Mouse (Mus musculus): ENCODE data around the gene St6gal1.

St6gal1 gene

DNA sequence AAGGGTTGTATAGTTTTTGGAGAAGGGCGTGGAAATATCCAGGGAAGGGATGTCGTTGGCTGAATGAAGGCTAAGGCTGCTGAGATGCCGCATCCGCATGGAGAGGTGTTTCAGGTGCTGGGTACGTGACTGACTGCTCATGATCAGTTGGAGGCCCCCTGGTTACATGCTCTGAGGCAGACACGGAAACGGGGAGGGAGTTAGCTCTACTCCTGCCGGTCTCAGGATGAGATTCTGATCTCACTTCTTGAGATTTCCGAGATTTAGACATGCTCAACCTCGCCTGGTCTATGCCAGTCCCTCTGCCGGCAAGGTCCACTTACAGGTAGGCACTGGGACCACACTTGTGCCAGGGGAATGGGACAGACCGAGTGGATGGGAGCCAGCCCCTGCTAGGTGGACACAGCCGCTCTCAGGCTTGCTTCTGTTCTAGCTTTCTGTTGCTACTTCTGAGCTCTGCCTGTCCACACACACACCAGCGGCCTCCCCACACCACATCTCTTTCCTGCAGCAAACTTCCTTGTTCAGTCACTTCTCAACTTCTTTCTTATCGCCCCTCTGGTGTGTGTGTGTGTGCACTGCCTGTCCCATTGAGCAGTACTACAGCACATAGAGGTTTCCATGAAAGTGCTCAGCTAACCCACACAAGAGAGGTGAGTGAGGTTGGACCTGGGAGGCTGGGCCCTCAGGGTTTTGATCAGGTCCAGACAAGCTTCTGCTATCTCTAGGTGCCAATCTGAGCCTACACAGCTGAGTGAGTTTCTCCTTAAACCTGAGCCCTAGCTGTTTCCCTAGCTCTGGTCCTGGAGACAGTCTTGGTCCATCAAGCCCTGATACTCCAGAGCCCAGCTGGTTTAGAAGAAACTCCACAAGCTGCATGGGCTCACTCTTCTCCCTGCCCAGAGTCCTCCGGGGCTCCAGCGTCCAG lies 44.8 kb downstream of the St6gal1 start:
- Histone ChIP-seq H3K27me3 (ENCODE audit: insufficient read depth, low read length) (peaks cover 9% of the 10 kb centered on the region; the same call in 1 of the 2 replicates), H3K4me3 (replicated peaks; ENCODE audit: low read length) (0 out of 2 replicates have a peak overlapping the region, but pooled peaks have one; percentile 23), H3K9me3 (ENCODE audit: low read length) (no peaks in the 10 kb centered on the region), H3K36me3 (ENCODE audit: insufficient read depth, low read length) (no peaks in the 10 kb centered on the region), H3K4me1 (replicated peaks; ENCODE audit: low read depth, low read length) (peaks cover 76% of the 10 kb centered on the region)
- TF ChIP-seq POU5F1 (IDR thresholded peaks at IDR 0.05; ENCODE audit: borderline replicate concordance, low read length), result no peak
- no peak for TF ChIP-seq NANOG (IDR thresholded peaks at IDR 0.05; ENCODE audit: borderline replicate concordance, low read length)
- TF ChIP-seq CTCF (conservative IDR thresholded peaks at IDR 0.05; ENCODE audit: low read length), result no peak

GRCm38 (mm10) chr16:23269984-23270912 lies 45.7 kb downstream of the St6gal1 start:
- H3K9me3 ChIP-seq (ENCODE audit: low read length), result no peaks in the 10 kb centered on the region
- TF ChIP-seq CTCF (conservative IDR thresholded peaks at IDR 0.05; ENCODE audit: low read length) (no peak), POU5F1 (IDR thresholded peaks at IDR 0.05; ENCODE audit: borderline replicate concordance, low read length) (no peak), NANOG (IDR thresholded peaks at IDR 0.05; ENCODE audit: borderline replicate concordance, low read length) (no peak)
- H3K4me1 ChIP-seq (replicated peaks; ENCODE audit: low read depth, low read length), result peaks cover 78% of the 10 kb centered on the region
- no peaks in the 10 kb centered on the region for H3K36me3 ChIP-seq (ENCODE audit: insufficient read depth, low read length)
- H3K27me3 ChIP-seq (ENCODE audit: insufficient read depth, low read length), result peaks cover 9% of the 10 kb centered on the region; the same call in 1 of the 2 replicates
- peak overlapping the region; percentile 23; the same call in 1 of the 2 replicates for H3K4me3 ChIP-seq (replicated peaks; ENCODE audit: low read length)

DNA sequence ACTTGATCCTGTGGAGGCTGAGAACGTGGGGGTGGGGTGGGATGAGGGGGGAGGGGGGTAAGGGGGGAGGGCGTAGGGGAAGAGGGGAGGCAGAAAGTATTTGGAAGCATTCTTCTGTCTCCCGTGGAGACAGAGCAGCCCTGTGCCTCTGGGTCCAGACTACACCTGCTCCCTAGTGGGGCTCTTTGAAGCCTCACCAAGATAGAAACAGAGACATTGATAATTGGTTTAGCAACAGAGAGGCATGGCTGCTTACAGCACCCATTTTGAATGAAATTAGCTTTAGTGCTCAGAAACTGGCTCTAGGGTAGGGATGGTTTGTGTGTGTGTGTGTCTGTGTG lies 46.3 kb downstream of the St6gal1 start:
- H3K9me3 ChIP-seq (ENCODE audit: low read length), result no peaks in the 10 kb centered on the region
- H3K27me3 ChIP-seq (ENCODE audit: insufficient read depth, low read length), result peaks cover 9% of the 10 kb centered on the region; the same call in 1 of the 2 replicates
- H3K4me3 ChIP-seq (replicated peaks; ENCODE audit: low read length), result no peak overlapping the region
- H3K36me3 ChIP-seq (ENCODE audit: insufficient read depth, low read length), result no peaks in the 10 kb centered on the region
- TF ChIP-seq NANOG (IDR thresholded peaks at IDR 0.05; ENCODE audit: borderline replicate concordance, low read length) (no peak), CTCF (conservative IDR thresholded peaks at IDR 0.05; ENCODE audit: low read length) (no peak), POU5F1 (IDR thresholded peaks at IDR 0.05; ENCODE audit: borderline replicate concordance, low read length) (no peak)
- H3K4me1 ChIP-seq (replicated peaks; ENCODE audit: low read depth, low read length), result peaks cover 72% of the 10 kb centered on the region

GRCm38 (mm10) chr16:23271746-23272520 lies 47.4 kb downstream of the St6gal1 start:
- H3K9me3 ChIP-seq (ENCODE audit: low read length), result no peaks in the 10 kb centered on the region
- TF ChIP-seq NANOG (IDR thresholded peaks at IDR 0.05; ENCODE audit: borderline replicate concordance, low read length) (no peak), CTCF (conservative IDR thresholded peaks at IDR 0.05; ENCODE audit: low read length) (no peak), POU5F1 (IDR thresholded peaks at IDR 0.05; ENCODE audit: borderline replicate concordance, low read length) (no peak)
- peaks cover 63% of the 10 kb centered on the region for H3K4me1 ChIP-seq (replicated peaks; ENCODE audit: low read depth, low read length)
- no peaks in the 10 kb centered on the region for H3K36me3 ChIP-seq (ENCODE audit: insufficient read depth, low read length)
- H3K4me3 ChIP-seq (replicated peaks; ENCODE audit: low read length), result no peak overlapping the region
- H3K27me3 ChIP-seq (ENCODE audit: insufficient read depth, low read length), result peaks cover 9% of the 10 kb centered on the region; the same call in 1 of the 2 replicates

GRCm38 (mm10) chr16:23272521-23273230 lies 48.1 kb downstream of the St6gal1 start:
- peak overlapping the region; percentile 14; the same call in 1 of the 2 replicates for H3K4me3 ChIP-seq (replicated peaks; ENCODE audit: low read length)
- peaks cover 63% of the 10 kb centered on the region for H3K4me1 ChIP-seq (replicated peaks; ENCODE audit: low read depth, low read length)
- H3K36me3 ChIP-seq (ENCODE audit: insufficient read depth, low read length), result no peaks in the 10 kb centered on the region
- H3K9me3 ChIP-seq (ENCODE audit: low read length), result no peaks in the 10 kb centered on the region
- TF ChIP-seq POU5F1 (IDR thresholded peaks at IDR 0.05; ENCODE audit: borderline replicate concordance, low read length) (no peak), NANOG (IDR thresholded peaks at IDR 0.05; ENCODE audit: borderline replicate concordance, low read length) (no peak; the same call in 1 of the 2 replicates), CTCF (conservative IDR thresholded peaks at IDR 0.05; ENCODE audit: low read length) (no peak)
- H3K27me3 ChIP-seq (ENCODE audit: insufficient read depth, low read length), result peaks cover 9% of the 10 kb centered on the region; the same call in 1 of the 2 replicates

GRCm38 (mm10) chr16:23274005-23274404 lies 49.5 kb downstream of the St6gal1 start:
- no peak for TF ChIP-seq CTCF (conservative IDR thresholded peaks at IDR 0.05; ENCODE audit: low read length)
- no peak for TF ChIP-seq NANOG (IDR thresholded peaks at IDR 0.05; ENCODE audit: borderline replicate concordance, low read length)
- TF ChIP-seq POU5F1 (IDR thresholded peaks at IDR 0.05; ENCODE audit: borderline replicate concordance, low read length), result no peak
- no peaks in the 10 kb centered on the region for H3K36me3 ChIP-seq (ENCODE audit: insufficient read depth, low read length)

More at GRCm38 (mm10) chr16:23274005-23274404, 49.5 kb downstream of the St6gal1 start:
- Histone ChIP-seq H3K27me3 (ENCODE audit: insufficient read depth, low read length) (peaks cover 4% of the 10 kb centered on the region; the same call in 1 of the 2 replicates), H3K4me1 (replicated peaks; ENCODE audit: low read depth, low read length) (peaks cover 58% of the 10 kb centered on the region), H3K4me3 (replicated peaks; ENCODE audit: low read length) (no peak overlapping the region), H3K9me3 (ENCODE audit: low read length) (no peaks in the 10 kb centered on the region)
